Mouse (Mus musculus) kidney, postnatal 10 days (tissue): ENCODE data around the gene Itprid1.

Source experiments
- DNase-seq: peaks from one replicate; pipeline ENCODE4 v3.0.0; 2021; ENCODE audit warnings: mixed read lengths

The Itprid1 gene

GRCm38 (mm10) chr6:55836650-55837320, at the start of gene Itprid1:
Gene Itprid1, plus strand, starts transcription at chr6:55836895.
- no peak for DNase-seq

DNA sequence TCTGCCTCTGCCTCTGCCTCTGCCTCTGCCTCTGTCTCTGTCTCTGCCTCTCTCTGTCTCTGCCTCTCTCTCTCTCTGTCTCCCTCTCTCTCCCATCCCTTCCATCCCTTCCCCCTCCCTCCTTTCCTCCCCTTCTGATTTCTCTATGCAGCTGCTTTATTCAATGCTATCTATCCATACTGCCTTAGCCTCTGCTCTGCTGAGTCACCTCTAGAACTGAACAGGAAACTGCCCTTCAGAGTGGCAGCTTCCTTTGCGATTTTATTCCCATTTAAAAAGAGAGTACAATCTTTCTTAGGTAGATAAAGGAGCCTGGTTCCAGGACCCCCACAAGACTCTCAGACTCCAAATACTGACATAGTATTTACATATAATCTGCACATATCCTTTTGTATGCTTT, 47.1 kb upstream of the Itprid1 start:
- no peak for DNase-seq

DNA sequence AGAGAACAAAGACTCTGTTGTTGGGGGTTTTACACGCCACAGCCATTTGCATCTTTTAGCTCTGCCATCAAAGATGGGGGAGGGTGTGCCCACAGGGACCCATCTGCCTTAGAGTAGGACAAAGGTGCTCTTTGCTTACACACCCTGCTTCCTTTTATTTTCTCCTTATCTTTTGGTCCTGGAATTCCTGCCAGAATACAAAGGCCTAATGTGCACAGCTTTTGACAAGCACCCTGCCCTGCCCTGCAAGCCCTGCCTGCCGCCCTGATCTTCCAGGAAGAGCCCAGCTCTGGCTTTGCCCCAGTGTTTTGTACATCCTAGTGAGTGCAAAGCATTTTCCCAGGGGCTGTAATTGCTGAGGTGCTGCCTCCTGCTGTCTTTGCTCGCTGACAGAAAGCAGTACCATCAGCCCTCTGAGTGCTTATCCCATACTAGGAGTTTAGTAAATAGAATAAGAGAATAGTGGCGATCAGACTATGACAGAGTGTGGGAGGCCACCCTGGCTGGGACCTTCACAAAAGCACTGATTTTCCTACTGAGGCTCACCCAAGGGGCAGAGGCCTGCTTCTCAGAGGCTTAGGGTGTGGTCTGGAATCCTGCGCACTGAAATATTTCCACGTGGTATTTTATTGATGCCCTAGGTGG, 44.7 kb upstream of the Itprid1 start:
- DNase-seq, result no peak

DNA sequence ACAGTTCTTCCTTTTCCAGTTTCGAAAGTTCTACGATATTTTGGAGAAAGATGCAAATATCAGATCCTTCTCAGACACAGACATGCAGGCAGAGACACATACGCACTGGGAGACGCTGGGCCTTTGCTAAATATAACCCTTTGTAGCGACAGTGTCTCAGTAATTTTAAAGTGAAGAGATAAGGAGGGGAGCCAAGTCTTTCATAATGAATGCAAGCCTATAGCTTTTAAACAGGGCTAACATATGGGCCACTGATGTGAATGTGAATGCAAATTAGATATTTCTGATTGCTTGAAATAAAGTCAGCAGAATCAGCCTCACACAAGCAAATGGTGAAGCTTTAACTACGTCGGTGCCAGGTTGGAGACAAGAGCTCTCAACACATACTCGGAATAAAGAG, 44.2 kb upstream of the Itprid1 start:
- DNase-seq, result no peak

DNA sequence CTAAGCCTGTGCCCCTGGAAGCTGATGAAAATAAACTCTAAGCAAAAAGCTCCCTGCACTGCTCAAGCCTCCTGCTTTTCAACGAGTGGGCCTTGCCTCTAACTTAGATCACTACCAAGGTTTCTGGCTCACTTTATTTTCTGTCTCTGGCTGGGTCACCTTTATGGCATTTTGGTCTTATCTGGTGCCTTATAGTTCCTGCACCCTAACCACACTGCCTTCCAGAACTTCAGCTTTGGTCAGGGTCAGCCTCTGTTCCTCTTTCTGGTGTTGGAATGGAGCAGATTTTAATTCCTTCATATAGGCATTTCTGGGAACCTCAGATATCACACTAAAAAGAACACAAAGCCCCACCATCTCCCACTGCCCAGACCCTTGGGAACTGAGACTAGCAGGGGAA, 34.0 kb upstream of the Itprid1 start:
- no peak for DNase-seq

GRCm38 (mm10) chr6:55803357-55803756, 33.3 kb upstream of the Itprid1 start:
- no peak for DNase-seq

DNA sequence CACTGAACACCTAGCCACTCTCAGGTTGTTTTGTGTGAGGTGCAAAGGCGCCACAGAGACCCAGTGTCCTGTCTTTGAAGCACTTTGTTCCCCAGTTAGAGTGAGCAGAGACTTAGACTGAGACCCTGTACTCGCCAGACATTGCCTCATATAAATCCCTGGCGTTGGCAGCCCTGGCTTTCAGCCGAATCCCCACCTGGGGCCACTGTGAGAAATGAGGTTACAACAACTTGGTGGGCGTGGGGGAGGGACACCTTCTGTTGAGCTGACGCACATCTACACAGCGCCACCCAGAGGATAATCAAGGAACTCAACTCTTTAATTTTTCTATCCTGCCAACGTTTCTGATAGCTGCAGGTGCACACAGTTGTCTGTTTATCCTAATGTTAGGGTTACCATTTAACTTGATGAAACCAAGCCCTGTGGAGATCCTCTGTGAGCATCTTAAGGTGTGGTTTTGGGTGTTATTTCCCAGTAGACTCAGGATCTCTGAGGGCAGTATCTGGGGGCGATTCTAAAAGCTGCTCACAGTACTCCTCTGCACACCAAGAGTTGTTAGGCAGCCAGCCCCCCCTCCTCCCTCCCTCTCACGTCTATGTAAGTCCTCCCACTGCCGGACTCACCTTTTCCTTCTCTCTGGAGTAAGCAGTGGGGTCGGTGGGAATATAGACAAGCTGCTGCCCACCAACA, 32.6 kb upstream of the Itprid1 start:
- peak; percentile 12 for DNase-seq

- no peak for DNase-seq
These were observed 32.1 kb upstream of the Itprid1 start for GRCm38 (mm10) chr6:55804681-55805000.

DNA sequence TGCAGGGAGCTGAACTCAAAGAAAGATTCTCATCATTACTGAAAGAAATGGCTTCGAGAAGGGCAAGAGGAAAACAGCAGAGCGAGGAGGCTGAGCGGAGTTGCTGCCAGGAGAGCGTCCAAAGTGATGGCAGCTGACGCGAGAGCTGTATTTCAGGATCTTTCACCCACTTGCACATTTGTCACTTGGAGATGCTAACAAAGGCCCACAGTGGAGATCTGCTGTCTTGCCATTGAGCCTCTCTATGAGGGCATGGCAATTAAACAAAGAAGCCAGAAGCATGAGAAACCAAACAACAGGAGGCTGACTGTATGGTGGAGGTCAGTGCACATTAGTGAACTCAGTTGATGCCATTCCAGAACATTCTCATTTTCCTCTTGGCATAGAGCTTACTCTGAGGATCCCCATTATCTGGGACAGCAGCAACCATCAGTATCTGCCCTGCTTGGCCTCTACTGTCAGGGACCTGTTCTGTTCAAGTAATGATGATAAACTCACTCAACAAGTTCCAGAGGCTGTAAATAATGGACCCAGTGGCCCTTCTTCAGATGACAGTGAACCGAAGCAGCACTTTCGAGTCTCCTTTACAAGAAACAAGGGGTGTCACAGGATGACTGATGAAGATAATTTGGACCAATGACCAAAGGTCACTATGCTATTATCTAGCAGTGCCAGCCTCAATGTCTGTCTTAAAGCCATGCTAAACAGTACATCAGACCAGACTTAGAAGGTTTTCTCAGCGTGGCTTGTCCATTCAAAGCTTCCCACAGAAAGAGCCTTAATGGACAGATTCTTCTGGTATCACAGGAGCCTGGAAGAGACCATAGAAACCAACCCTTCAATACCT, 31.2 kb upstream of the Itprid1 start:
- no peak for DNase-seq

DNA sequence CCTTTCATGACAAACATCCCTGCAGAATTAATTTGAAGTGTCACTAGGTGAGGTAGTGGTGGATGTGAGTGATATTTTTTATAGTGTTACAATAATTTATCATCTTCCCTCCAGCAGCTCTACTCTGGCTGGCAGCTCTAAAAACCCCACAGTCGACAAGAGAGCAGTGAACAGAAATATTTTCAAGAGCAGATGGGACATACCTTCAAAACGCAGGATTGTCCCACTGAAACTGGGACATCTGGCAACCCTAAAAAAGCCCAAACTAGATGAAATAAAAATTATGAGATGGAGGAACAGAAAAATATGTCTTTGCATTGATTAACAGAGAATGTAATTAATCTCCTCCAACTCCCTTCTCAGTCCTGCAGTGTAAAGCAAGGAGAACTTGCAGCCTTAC, 30.2 kb upstream of the Itprid1 start:
- no peak for DNase-seq

DNA sequence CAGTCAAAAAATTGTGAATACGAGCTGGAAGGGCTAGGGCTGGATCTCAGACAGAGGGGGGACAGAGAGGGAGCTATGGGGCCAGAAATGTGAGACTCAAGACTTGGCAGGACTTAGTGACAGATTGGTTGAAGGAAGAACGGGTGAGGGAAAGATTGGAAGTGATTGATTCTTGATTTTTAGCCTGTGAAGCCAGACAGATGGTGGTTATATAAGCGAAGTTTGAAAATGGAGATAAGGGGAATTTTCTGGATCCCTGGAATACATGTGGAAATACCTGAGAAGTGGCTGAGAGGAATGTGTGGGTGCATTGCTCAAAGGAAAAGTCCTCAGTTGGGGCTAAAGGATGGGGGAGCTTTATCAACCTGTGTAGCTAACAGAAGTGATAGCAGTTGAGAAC, 28.0 kb upstream of the Itprid1 start:
- DNase-seq, result no peak

DNA sequence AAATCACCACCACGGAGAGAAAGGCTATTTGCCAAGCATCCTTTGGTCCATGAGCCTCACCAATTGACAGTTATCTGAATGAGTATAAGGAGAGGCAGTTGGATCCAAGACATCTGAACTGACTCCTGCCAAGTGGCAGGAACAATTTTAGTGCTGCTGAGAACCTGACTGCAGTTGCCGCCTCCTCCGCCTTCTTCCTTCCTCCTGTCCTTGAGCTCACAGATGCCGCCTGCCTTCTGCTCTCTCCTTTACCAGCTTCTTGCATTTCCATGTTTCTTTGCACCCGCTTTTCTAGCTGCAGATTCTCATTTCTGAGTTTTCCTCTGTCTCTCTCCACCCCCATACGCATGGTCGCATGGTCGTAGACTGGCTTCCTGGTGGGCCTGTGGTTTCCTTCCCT, 25.5 kb upstream of the Itprid1 start:
- DNase-seq, result no peak

DNA sequence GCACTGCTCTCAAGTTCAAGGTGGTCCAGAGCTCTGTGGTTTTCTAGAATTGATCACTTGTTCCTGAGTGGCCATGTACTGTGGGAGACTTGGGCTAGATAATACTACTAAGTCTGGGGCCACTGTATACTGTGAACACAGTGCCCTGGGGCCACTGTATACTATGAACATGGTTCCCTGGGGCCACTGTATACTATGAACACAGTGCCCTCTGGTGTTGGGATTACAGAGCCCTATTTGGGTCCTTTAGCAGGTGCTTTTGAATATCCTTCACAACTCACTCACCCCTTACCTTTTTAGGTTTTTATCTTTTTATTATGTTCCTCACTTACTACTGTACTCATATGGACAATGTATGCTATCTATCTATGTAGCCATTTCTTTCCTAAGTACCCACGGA, 24.3 kb upstream of the Itprid1 start:
- no peak for DNase-seq

DNA sequence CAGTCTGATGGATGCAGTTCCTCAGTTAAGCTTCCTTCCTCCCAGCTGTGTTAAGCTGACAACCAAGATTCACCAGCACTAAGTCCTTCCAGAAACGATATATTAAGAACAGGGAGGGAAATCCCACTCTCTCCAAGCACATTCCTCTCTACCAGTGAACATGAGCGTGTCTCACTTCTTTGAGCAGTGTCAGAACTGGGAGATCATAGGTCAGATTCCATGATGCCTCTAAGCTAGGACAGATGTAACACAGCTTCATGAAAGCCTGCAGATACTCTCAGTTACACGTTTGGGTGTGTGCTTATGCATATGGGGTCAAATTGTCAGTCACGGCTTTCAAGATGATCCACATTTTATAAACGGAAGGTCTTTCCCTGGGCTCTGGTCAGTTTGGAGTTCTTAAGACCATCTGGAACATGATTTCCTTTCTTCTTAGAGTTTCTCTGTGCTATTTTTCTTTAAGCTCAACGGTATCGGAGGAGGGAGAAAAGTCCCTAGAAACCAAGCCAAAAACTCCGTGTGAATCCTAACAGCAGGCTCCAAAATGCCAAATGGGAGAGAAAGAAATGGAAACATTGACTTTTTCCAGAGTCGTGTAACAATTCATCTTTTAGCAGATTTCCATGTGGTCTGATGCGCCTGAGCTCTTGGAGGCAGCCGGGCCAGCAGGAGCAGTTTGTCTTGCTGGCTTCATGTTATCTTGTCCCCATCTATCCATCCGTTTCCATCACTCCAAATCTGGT, 22.3 kb upstream of the Itprid1 start:
- DNase-seq, result no peak

DNA sequence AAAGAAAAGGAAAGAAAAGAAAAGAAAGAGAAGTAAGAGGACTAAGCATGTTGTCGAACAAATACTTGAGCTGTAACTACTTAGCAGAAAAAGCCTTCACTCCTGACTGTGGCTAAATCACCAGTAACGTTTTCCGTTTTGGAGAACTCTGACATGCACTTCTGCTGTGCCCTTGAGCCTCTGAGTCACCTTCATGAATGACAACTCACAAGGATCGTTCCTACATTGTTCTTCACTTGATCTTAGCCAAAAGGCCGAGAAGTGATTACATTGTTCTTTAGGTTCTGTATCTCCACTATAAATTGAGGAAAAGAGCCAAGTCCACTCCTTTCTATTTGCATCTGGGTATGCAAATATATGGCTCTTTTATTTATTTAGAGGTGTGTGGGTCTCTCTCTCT, 19.8 kb upstream of the Itprid1 start:
- DNase-seq, result no peak

- no peak for DNase-seq
These were observed 7.0 kb upstream of the Itprid1 start for GRCm38 (mm10) chr6:55829722-55830121.

- no peak for DNase-seq
These were observed 15.9 kb downstream of the Itprid1 start for GRCm38 (mm10) chr6:55852589-55852988.

- no peak for DNase-seq
These were observed 19.4 kb downstream of the Itprid1 start for GRCm38 (mm10) chr6:55856085-55856484.

DNA sequence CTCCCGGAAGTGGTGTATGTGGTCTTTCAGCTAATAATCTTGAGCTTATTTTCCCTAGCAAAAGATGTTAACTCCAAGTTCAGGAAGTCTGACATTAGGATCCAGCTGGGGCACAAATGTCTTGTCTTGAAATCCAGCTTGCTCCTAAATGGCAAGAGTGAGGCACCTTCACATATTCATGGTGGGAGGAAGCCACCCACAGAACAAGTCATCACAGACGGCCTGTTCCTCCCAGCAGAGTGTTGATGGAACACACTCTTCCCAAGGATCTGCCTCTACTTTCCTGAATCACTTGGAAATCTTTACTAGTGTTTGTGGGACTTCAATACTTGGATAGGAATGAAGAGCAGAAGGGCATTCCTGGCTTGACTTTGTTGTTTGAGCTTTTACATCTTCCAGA, 28.5 kb downstream of the Itprid1 start:
- DNase-seq, result no peak

- no peak for DNase-seq
These were observed 42.8 kb downstream of the Itprid1 start for GRCm38 (mm10) chr6:55879356-55879960.

DNA sequence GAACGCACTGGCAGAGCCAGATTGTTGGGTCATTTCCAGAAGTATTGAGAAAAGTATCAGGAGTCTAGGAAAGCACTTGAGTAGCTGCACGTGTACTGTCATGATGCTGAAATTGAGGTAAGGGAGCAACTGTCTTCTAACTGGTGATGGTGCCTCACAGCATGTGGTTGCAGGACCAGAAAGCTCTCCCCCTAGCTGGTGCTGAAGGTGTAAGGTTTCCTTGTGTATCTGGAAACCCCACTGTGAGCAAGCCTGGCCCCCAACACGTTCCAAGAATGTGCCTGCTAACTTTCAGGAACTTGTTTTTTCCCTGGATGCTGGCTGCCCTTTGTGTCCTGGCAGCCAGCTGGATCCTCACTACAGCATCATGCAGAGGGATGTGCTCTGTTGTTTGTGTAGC, 44.2 kb downstream of the Itprid1 start:
- DNase-seq, result no peak

- no peak for DNase-seq
These were observed 50.9 kb downstream of the Itprid1 start for GRCm38 (mm10) chr6:55887598-55887997.
